Mouse (Mus musculus): ENCODE results near the gene Setd5.

Setd5 gene

DNA sequence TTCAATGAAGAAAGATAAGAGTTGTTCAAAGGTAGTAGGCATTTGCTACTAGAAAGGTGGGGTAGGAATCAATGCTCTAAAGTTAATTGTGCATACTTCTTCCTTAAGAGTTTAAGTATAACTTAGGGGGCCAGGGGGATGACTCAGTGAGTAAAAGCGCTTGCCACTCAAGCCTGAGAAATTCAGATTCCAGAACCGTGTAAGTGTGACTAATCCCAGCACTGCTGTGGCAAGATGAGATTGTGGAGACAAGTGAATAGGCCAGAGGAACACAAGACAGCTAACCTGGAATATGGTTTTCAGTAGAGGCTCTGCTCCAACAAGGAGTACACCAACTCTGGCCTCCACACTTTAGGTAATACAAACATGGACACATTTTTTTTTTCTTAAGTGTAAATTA is 56.2 kb downstream of the Setd5 start:
- DNase-seq (ENCODE audit: low spot score in 2 of 2): no peak

DNA sequence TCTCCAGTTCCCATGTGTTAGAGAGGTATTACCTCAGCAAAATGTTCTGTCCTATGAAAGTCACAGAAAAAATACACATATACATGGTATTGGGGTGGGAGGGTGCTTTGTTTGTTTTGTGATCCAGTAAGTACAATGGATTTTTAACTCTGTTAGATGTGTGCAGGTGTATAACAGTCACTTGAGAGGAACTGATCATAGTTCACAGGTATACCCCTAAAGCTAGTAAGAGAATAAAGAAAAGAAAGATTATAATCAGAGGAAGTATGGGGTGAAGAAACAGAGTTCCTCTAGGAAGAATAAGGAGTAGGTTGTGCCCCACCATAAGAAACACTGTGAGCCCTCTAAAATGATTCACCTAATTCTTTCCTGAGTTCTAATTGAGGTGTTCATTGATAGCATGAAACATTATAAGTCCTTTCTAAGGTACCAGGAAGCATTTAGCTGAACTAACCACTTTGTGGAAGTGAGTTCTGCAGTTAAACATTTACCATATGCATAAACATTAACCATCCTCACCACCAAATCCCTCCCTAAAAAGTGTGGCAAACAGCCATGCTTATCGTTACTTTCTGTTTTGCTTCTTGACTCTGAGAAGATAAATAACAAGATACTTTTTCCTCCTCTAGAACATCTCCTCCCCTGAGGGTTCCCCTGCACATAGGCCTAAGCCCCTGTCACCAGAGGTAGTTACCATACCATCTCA is 64.4 kb downstream of the Setd5 start:
- no peak for DNase-seq (ENCODE audit: low spot score in 2 of 2)

DNA sequence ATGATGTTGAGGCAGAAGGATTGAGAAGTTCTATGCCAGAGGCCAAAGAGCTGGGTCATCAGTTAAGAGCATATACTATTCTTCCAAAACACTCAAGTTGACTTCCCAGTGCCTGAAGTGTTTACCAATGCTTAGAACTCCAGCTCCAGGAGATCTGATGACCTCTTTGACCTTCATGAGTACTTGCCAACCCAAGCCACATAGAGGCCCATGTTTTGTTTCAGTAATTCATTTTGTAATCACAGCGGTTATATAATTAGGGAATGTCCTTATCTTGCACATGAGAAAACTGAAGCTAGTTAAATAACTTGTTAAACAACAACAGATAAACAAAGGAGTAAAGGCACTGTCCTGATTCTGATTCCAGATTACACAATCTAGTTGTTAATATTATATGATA is 67.6 kb downstream of the Setd5 start:
- DNase-seq (ENCODE audit: low spot score in 2 of 2): no peak

DNA sequence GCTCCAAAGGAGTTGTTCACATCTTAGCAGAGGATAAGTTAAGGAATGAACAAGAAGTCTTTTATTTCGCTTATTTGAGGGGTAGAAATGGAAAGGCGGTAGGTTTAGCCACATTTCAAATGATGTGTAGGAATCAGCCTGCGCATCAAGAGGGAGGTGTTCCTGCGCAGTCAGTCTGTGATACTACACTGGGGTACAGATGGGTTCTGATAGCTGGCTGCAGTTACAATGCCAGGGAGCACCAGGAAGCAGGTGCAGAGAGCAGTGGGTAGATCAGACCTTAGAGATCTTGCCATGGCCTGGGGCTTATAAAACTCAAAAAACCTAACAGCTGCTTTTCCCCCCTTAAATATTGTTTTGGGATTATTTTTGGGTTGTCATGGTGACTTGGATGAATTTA is 68.1 kb downstream of the Setd5 start:
- no peak for DNase-seq (ENCODE audit: low spot score in 2 of 2)

DNA sequence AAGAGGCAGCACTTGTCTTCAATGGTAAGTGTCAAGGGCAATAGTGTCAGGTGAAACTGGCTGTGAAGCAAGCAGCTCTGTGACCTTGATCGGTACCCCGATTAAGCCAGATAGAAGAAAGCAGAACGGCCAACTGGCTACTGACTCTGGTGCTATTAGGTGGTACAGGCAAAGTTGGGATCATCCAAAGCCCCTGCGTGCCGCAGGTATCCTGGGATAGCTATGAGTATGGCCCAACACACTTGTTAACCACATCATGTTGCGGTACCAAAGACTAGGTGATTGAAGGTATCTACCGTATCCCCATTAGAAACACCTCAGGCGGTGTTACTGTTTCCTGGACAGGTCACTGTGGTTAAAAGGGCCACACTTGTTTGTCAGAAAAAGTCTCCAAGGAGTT is 76.9 kb downstream of the Setd5 start:
- no peak for DNase-seq (ENCODE audit: low spot score in 2 of 2)

DNA sequence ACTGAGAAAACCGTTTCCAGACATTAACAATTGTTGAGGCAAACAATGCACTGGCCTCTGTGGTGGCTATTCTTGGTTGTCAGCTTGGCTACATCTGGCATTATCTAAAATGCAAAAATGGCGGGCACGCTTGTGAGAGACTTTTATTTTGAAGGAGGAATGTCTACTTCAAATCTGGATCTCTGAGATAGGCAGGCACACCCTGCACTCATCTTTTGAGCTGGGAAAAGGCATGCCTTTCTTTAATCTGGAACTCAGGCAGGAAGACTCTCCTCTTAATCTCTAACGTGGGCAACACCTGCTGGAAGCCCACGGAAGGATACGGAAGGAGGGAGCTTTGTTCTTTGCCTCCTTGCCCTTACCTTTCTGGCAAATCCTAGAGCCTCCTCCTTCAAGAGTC is 77.7 kb downstream of the Setd5 start:
- DNase-seq (ENCODE audit: low spot score in 2 of 2): no peak

DNA sequence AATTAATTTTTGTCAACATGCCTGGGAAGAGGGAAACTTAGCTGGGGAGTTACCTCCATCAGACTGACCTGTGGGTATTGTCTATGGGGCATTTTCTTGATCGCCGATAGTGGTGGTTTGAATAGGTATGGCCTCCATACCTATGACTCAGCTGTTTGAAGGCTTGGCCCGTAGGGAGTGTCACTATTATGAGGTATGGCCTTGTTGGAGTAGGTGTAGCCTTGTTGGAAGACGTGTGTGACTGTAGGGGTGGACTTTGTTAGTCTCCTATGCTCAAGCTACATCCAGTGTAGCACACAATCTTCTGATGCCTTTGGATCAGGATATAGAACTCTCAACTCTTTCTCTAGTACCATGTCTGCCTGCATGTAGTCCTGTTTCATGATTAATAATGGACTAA is 78.9 kb downstream of the Setd5 start:
- no peak for DNase-seq (ENCODE audit: low spot score in 2 of 2)

DNA sequence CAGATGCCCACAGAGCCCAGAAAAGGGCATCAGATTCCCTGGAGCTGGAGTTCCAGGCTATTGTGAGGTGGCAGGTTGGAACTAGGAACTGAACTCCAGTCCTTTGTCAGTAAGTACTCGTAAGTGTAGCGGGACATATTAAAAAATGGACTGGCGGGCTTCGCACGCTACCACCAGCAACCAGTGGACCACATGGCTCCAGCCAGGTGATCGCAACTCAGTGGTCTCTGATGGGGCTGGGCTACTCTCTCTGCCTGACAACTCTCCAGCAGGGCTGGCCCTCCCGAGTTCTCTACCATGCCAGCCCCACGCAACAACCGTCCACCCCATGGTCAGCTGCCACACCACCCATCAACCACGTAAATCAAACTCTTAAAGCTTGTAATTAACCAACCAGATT is 82.9 kb downstream of the Setd5 start:
- no peak for DNase-seq (ENCODE audit: low spot score in 2 of 2)

DNA sequence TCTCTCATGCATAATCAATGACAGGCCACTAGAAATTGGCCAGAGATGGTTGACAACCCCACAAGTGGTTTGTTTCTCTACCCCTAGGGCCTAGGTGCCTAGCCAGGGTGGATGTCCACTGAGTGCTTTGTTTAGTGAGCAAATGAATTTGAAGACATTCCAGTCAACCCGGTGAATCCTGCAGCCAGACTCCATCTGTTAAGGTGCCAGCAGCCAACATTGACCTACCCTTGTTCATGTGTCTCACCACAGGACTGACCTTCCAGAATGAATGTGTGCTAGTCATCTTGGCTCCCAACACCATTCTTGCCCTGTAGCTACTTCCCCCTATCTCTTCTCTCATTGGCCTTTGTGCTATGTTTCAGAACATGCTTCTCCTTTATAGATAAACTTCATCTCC is 84.8 kb downstream of the Setd5 start:
- DNase-seq (ENCODE audit: low spot score in 2 of 2): no peak

DNA sequence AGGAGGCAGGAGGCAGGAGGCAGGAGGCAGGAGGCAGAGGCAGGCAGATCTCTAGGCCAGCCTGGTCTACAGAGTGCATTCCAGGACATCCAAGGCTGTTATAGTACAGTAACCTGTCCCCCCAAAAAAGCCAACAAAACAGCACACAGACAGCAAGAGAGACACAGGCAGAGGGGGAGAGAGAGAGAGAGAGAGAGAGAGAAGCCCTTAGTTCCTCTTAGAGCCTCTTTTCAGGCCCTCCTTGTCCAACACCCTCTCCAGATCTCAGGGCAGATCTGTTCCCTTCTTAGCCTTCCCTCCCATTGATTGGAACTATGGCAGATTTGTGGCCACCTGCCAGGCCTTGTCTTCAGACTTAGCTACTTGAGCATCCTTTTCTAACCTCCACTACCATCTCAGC is 86.3 kb downstream of the Setd5 start:
- no peak for DNase-seq (ENCODE audit: low spot score in 2 of 2)

DNA sequence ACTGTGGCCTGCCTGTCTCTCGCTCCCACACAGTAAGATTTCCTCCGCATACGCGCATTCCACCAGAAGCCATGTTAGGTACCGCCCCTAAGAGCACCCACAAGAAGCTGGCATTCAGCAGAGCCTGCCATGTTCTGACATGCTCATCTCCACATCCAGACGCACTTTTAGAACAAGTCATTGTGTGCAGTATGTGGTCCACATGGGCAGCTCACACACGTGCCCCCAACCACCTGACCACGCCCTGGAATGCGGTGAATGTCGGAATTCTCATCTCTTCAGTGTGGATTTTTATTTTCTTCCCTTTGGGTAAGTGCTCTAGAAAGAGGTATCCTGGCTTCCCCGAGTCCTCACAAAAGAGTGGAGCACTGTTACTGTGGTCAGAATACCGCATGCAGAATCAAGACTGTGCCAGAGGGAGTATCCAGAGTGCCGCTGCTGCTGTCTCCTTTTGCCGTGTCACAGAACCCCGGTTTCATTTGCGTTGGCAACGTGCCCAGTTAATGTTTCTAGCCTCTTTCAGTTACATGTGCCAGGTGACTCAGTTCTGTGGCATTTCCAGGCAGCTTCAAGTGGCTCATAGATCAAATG is 89.6 kb downstream of the Setd5 start:
- no peak for DNase-seq (ENCODE audit: low spot score in 2 of 2)

DNA sequence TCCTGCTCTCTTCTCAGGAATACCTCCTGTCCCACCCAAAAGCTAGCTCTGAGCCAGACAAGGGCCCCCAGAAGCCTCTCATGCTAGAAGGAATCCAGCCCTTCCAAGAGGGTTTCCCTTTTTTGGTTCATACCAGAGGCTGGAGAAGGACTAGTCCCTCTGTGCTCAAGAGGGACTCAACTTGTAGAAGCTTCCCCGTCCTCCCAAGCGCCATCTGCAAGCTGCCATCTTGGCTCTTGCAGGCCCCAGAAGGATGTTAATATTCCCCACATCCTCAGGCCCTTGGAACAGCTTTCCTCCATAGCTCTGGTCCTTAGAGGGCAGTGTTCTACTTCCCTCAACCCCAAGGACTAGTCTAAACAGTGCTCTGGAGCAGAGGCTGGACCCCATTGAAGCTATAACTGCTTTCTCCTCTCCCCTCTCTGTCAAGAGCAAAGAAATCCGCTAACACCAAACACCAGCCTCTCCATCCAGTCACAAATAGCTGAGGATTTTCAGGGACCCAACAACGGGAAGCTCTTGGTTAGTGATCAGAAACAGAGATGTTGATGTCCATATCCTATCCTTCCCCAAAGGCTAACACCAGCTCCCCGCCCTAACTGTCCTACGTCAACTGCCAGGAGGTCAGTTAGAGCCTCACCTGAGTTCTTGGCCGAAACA is 91.3 kb downstream of the Setd5 start:
- no peak for DNase-seq (ENCODE audit: low spot score in 2 of 2)

DNA sequence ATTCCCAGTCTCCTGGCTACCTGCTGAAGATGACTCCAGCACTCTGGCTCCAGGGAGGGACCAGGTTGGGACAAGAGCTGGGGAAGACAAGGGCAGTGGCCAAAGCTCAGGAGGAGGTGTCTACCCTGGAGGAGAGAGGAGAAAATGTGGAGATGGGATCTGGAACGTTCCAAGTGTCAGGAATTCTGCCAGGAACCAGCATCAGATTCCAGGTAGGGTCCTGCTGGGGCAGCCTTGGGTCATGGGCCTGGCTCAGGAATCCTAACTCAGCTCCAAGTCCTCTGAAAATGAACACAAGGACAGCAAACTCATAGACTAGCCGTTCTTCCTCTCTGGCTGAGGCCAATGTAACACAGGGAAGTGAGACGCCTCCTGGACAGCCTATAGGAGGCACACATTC is 92.7 kb downstream of the Setd5 start:
- DNase-seq (ENCODE audit: low spot score in 2 of 2): no peak

DNA sequence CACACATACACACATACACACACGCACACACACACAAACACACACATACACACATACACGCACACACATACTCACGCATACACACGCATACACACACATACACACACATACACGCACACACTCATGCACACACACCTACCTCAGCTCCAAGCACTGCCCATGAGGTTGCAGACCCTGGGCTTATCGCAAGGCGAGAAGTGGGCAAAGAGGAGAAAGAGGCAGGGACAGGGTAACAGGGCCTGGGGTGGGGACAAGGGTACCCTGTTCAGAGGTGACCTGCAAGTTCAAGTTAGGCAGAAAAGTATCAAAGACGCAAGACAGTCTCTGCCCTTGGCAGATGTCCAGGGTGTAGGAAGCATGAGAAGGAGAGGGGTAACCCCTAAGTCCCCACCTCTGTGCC is 93.5 kb downstream of the Setd5 start:
- DNase-seq (ENCODE audit: low spot score in 2 of 2): no peak

DNA sequence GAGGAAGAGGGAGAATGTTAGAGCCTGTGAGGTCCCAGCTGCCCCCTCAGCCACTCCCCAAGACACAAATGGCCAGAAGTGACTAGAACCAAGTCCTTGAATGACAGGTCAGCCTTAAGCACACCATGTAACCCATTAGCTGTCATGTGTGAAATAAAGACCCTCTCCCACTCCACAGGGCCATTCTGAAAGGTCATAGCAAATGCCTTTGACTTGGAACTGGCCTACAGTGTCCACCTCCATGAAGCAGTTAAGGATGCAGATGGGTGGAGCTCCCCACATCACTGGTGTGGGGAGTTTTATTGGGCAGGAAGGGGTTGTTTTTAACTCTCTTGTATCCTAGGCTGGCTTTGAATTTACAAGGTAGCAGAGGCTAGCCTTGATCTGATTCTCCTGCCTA is 94.8 kb downstream of the Setd5 start:
- DNase-seq (ENCODE audit: low spot score in 2 of 2): no peak

DNA sequence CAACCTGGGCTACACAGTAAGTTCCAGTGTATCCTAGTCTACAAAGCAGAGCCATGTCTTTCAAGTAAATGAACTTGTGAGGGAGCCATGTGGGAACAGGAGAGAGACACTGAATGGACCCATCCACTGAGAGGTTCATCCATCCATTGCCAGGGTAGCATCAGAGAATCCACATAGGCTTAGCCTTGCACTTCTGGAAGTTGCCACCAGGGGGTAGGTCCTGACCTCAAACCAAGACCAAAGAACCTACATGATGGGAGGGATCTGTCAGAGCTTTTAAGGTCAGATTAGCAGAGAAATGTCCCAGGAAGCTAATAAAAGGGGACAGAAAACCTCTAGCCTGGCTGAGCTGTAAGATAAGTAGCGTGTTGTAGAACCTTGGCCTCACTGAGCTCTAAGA is 95.4 kb downstream of the Setd5 start:
- DNase-seq (ENCODE audit: low spot score in 2 of 2): peak; percentile 67 to 87

DNA sequence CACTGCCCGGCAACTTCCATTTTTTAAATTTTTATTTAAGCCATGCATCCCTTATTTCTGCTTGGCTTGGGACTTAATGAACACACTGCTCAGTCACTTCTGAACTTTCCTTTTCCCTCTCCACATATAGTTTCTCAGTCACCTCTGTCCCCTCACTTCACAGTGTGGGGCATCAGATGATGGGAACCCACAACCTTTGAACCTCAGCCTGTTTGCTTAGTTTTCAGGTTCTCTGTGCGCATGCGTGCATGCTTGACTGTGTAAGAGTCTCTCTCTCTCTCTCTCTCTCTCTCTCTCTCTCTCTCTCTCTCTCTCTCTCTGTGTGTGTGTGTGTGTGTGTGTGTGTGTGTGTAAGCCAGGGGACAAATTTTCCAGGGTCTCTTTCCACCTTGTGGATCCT is 98.3 kb downstream of the Setd5 start:
- DNase-seq (ENCODE audit: low spot score in 2 of 2): no peak

DNA sequence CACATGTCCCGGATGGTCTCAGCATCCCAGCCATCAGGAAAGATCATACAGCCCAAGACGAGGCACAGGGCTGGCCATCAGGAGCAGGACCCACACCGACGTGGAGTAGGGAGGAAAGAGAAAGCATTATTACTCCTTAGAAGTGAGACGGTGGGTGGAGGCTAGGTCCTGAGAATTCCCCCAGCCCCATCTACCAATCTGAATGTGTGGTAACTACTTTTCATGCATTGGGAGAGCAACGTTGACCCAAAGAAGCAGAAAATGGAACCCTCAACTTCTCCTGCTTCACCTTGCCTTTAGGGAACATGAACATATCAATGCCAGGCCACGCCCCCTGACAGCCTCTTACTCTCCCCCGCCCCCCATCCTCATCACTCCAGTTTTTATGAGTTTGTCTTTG is 99.4 kb downstream of the Setd5 start:
- DNase-seq (ENCODE audit: low spot score in 2 of 2): no peak

DNA sequence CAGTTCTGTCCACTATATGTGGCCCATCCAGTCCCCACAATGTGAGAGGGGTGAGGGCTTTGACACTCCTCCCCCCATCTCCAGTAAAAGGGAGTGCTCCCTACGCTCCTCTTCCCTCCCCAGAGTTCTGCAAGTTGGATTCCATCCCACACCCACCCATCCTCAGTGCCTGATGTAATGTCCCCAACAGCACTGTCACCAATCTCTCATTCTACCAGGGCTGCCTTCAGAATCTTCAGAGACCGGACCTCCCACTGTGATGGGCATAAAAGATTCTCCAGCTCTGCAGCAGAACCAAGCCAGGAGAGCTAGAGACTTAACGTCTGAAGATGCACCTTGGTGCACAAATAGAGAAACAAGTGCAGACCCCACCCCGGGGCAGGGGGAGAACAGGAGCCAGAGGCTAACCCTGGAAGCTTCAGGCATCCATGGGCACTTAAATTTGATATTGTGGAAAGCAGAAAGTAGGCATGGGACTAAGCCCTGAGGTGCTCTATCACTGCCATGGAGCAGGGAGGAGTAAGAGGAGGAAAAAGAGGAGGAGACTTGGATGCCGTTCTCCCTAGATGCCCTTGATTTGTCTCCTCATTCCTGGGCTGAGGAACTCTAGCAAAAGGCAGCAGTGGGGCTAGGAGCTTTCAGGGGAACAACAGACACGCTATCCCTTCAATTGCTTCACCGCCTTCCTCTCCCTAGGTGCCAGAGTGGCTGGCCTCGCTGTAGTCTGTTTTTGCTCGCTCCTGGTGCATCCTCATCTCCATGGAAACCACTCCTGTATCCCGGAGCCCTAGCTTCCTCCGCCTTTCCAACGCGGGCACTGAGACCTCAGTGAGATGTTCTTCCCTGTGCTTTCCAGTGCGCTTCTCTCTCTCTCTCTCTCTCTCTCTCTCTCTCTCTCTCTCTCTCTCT is 101.4 kb downstream of the Setd5 start:
- DNase-seq (ENCODE audit: low spot score in 2 of 2): no peak

DNA sequence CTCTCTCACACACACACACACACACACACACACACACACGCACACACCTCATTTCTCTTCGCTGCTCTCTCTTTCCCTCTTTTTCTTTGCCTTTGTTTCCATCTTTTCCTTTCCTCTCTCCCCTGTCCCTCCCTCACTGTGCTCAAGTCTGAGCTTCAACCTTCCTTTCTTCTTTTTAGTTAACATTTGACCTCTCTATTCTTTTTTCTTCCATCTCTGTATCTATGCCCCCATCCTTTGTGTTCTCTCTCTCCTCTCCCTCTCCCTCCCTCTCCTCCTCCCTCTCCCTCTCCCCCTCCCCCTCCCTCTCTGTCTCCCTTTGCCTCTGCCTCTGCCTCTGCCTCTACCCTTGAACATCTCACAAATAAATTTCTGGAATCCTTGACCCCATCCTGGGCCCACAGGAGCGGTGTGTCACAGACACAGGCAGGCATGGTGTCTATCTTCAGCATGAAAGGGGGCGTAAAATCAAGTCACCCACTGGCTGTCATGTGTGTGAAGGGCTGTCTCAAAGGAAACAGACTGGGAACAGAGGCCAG is 102.1 kb downstream of the Setd5 start:
- DNase-seq (ENCODE audit: low spot score in 2 of 2): no peak

DNA sequence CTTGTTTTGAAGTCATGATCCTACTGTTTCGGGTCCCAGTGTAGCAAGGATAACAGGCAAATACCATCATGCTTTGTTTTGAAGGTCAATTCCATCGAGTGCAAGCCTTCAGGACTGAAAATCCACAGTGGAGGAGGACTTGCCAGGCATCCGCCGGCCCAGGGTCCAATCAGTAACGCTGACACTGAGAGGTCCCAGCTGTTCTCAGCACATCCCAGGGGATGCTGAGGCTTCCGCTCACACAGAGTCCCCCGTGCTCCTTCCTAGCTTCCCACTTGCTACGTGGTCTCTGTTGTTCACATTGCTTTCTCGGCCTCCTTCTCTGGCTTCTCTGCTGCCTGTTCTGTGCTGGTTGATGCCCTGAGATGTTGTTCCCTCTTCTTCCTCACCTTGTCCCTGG is 107.0 kb downstream of the Setd5 start:
- DNase-seq (ENCODE audit: low spot score in 2 of 2): no peak

DNA sequence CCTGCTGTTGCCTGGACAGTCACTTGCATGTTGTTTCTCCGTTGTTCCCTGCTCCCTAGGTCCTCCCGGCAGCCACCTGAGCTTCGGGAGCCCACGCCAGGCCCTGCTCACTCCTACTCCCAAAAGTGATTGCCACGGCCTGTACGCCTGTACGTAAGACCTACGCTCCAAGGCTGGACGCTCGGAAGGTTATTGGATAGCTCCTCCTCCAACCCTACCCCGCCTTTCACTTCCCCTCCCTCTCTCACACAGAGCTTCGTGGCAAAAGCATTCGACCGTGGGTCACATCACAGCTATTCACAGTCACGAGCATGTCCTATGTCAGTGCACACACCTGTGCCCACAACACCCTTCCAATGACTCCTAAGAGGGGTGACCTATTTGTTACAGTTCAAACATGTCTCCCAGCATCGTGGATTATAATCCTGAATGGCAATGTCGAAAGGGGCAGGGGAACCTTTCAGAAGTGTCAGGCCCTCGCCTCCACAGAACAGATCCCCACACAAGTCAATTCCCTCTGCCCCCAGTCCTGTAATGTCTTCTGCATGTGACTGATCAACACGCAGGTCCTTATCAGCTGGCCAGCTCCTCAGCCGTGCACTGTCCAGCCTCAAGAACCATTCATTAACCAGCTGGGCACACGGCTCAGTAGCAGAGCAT is 107.8 kb downstream of the Setd5 start:
- DNase-seq (ENCODE audit: low spot score in 2 of 2): no peak
